Mouse (Mus musculus): ENCODE measurements around the gene BC035044.
"Not testable (repeated sequence)": the region's sequence is repeated elsewhere in the genome, so short reads cannot be mapped to it uniquely, and the experiment has no call there.

Gene BC035044

GRCm38 (mm10) chr6:128849902-128850301, 41.0 kb downstream of the BC035044 start:
- DNase-seq: peak; percentile 45

- no peak for DNase-seq
Observed at GRCm38 (mm10) chr6:128847401-128847800, 43.5 kb downstream of the BC035044 start.

GRCm38 (mm10) chr6:128845998-128846542, 44.9 kb downstream of the BC035044 start:
- no peak for DNase-seq

- DNase-seq: peak; percentile 89
Observed at GRCm38 (mm10) chr6:128845319-128845979, 45.5 kb downstream of the BC035044 start.

- DNase-seq: no peak
Observed at GRCm38 (mm10) chr6:128844586-128845080, 46.3 kb downstream of the BC035044 start.

DNA sequence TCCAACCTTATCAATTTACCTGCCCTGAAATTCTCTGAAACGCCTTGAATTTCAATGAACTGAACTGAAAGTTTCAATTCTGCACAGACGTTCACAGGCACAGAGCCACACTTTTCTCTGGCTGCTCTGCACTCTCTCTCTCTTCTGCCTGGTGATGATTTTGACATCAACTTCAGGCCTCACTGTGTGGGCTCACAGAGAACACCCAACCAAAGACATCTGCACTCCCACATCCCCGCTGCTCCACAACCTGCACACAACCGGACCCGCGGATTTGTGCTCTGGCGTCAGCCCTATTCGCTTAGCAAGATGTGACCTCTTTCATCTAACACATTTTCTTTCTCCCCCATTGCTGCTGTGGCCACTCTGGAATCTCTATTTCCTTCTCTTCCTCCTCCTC, 46.8 kb downstream of the BC035044 start:
- peak; percentile 41 for DNase-seq

- peak; percentile 59 for DNase-seq
Observed at GRCm38 (mm10) chr6:128843479-128843992, 47.4 kb downstream of the BC035044 start.

GRCm38 (mm10) chr6:128842945-128843478, 47.9 kb downstream of the BC035044 start:
- peak; percentile 88 for DNase-seq

DNA sequence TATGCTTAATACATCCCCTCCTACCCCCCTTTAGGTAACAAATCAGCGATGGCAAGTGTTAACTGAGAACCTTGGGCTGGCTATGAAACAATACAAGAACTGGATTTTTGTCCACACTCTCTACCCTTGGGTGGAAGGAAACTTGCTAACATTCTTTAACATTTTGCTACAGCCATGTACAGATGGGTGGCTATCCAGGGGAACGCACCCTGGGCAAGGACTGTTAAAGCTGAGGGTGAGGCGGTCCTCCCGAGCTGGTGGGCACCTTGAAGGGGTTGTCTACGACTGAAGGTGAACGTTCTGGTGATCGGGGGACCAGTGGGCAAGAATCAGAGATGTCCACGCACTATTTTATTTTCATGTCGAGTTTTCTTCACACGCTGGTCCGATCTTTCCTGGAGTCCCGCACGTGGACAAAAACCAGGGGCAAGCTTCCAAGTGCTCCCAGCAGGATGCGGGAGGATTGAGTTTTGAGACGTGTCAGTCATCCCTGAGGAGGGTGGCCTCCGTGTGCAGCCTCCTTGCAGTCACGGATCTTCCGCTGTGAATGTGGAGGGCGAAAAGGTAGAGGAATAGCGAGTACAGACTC, 48.5 kb downstream of the BC035044 start:
- no peak for DNase-seq

- DNase-seq: no peak
Observed at GRCm38 (mm10) chr6:128841327-128842089, 49.4 kb downstream of the BC035044 start.

- DNase-seq: not testable (repeated sequence)
Observed at GRCm38 (mm10) chr6:128840669-128841068, 50.3 kb downstream of the BC035044 start.

- no peak for DNase-seq
Observed at GRCm38 (mm10) chr6:128839921-128840320, 51.0 kb downstream of the BC035044 start.

DNA sequence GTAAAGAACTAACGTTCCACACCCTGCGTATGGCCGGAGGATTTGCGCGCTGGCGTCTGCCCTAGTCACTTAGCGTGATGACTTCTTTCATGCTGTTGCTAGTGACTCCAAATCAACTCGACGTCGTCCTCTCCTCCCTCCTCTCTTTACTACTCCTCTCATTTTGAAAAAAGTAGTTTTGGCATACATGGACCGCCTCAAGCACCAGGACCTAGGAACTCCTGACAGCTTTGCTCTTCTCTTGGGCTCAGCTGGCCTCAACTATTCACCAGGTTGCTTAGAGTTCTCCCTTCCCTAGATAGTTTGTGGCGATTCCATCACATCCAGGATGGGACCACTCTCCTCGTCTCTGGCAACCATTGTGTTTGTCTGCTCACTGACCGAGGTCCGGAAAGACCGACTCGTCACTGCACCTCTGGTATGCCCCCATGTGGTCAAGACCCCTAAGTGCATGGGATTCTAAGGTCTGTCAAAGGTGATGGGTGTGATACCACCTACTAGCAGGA, 51.6 kb downstream of the BC035044 start:
- peak; percentile 94 for DNase-seq

DNA sequence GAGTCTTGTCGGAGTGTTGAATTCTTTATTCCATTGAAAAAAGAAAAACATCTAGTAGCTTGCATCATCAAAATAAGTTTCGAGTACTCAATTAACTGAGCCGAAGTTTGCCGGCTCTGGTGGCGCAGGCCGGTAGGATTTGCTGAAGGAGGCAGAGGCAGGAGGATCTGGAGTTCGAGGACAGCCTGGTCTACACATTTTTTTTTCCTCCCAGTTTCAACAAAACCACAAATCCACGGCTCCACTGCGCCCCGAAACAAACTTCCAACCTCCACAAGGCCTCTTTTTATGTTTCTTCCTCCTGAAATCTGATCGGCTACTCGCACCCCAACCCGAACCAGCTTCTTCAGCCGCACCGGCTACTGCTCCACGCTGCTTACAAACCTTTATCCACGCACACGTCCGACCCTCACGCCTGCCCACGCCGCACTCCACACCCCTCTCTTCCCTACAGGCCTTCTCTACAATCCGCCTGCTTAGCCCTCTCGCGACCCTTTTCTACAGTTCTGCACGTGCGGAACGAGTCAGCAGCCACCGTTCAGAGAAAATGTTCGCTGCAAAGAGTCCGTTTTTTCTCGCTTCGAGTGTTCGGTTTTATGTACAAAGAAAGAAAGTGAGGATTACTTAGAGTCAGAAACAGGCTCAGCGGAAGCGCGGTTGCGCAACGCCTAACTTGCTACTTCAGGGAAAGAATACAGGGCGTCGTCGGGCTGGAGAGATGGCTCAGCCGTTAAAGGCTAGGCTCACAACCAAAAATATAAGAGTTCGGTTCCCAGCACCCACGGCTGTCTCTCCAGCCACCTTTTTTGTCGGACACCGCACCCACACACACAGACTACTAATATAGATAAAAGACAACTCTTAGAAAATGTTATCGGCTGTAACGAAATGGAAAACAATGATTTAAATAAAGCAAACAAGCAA, 52.3 kb downstream of the BC035044 start:
- peak; percentile 90 for DNase-seq

GRCm38 (mm10) chr6:128837454-128838341, 53.2 kb downstream of the BC035044 start:
- DNase-seq: peak; percentile 33

DNA sequence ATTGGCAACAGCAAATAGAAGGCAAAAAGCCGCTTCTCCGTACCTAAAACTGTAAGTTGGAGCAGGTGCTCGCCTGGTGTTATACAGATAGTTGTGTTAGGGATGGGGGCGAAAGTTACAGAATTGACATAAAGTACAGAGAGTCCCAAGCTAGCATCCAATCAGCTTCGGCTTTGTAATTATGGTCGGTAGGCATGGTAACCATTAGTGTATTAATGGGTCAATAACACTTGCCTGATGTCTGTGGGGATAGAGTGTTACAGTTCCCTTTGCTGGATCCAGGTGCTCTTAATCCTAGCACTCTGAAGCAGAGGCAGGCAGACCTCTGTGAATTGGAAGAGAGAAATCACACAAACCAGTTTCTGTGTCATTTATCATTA, 54.0 kb downstream of the BC035044 start:
- no peak for DNase-seq

DNA sequence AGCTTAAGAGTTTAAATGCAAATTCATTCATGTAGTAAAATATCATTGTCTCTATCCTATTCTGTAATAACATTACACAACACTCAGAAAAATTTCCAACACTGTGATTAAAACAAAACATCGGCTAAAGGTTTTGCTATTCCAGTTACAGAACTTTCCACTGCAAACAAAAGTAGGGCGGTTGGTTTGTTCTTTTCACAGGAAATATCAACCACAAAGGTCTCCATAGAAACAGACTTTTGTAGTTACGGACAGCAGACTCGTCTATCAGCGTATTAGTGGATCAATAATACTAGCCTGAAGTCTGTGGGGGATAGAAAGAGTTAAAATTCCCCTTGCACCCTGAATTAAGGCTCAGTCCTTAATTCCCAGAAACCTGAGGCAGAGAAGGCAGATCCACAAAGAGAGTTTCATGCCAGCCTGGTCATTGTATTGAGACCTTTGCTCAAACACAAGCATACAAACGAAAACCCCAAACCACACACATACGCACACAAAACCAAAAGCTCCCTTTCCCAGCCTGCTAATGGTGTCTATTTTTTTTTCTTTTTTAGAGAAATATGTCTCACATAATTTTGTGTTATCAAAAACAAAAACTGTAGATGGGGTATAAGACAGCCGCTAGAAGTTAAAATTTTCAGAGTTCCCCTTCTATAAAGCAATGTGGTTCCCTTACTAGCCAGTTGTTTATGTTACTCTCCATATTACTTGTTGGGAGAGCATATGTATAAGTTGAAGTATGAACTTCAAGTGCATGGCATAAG, 54.6 kb downstream of the BC035044 start:
- DNase-seq: no peak

GRCm38 (mm10) chr6:128835571-128835970, 55.4 kb downstream of the BC035044 start:
- DNase-seq: no peak

- no peak for DNase-seq
Observed at GRCm38 (mm10) chr6:128833046-128833445, 57.9 kb downstream of the BC035044 start.

GRCm38 (mm10) chr6:128829837-128830236, 61.1 kb downstream of the BC035044 start:
- no peak for DNase-seq

Measured in thymus, postnatal 25 days (tissue).